Mouse (Mus musculus): ENCODE data around the gene Gm47791. TPM values are rescaled to one million over a fixed set of nuclear protein-coding genes. Genes with fewer than 3 reads are reported as not detected.

The Gm47791 gene
- polyA plus RNA-seq, 1 experiment: not detected

GRCm38 (mm10) chr1:82747714-82748452 lies 23.2 kb downstream of the Gm47791 start:
- H3K27me3 ChIP-seq (ENCODE audit: control insufficient read depth, insufficient read depth, low read length): no peaks in the 10 kb centered on the region
- H3K4me3 ChIP-seq (ENCODE audit: low read depth, low read length): no peak overlapping the region
- no peak for TF ChIP-seq CTCF (IDR thresholded peaks at IDR 0.05; ENCODE audit: extremely low read depth, insufficient read length, insufficient replicate concordance, low read depth, low read length)
- no peak for TF ChIP-seq POLR2A (IDR thresholded peaks at IDR 0.05; ENCODE audit: low read depth, low read length)
- H3K4me1 ChIP-seq (ENCODE audit: control insufficient read depth, insufficient read depth, insufficient read length, low read length): no peaks in the 10 kb centered on the region
- WGBS: 89% methylated on average over 2 of the region's 2 CpGs
- peaks cover 34% of the 10 kb centered on the region for H3K36me3 ChIP-seq (ENCODE audit: control insufficient read depth, insufficient read depth, low read length)
- H3K27ac ChIP-seq (ENCODE audit: insufficient read depth, low read depth, low read length): no peak overlapping the region

GRCm38 (mm10) chr1:82746408-82746807 lies 24.6 kb downstream of the Gm47791 start:
- 91% methylated on average over 4 of the region's 4 CpGs for WGBS
- Histone ChIP-seq H3K27me3 (ENCODE audit: control insufficient read depth, insufficient read depth, low read length) (no peaks in the 10 kb centered on the region), H3K27ac (ENCODE audit: insufficient read depth, low read depth, low read length) (no peak overlapping the region), H3K4me1 (ENCODE audit: control insufficient read depth, insufficient read depth, insufficient read length, low read length) (no peaks in the 10 kb centered on the region), H3K36me3 (ENCODE audit: control insufficient read depth, insufficient read depth, low read length) (peaks cover 35% of the 10 kb centered on the region), H3K4me3 (ENCODE audit: low read depth, low read length) (no peak overlapping the region)
- TF ChIP-seq POLR2A (IDR thresholded peaks at IDR 0.05; ENCODE audit: low read depth, low read length): no peak
- TF ChIP-seq CTCF (IDR thresholded peaks at IDR 0.05; ENCODE audit: extremely low read depth, insufficient read length, insufficient replicate concordance, low read depth, low read length): no peak

GRCm38 (mm10) chr1:82743962-82744361 lies 27.1 kb downstream of the Gm47791 start:
- no peaks in the 10 kb centered on the region for H3K4me1 ChIP-seq (ENCODE audit: control insufficient read depth, insufficient read depth, insufficient read length, low read length)
- no peaks in the 10 kb centered on the region for H3K27me3 ChIP-seq (ENCODE audit: control insufficient read depth, insufficient read depth, low read length)
- peaks cover 37% of the 10 kb centered on the region for H3K36me3 ChIP-seq (ENCODE audit: control insufficient read depth, insufficient read depth, low read length)
- TF ChIP-seq CTCF (IDR thresholded peaks at IDR 0.05; ENCODE audit: extremely low read depth, insufficient read length, insufficient replicate concordance, low read depth, low read length) (no peak), POLR2A (IDR thresholded peaks at IDR 0.05; ENCODE audit: low read depth, low read length) (no peak)
- H3K4me3 ChIP-seq (ENCODE audit: low read depth, low read length): no peak overlapping the region
- 93% methylated on average over 3 of the region's 3 CpGs for WGBS
- no peak overlapping the region for H3K27ac ChIP-seq (ENCODE audit: insufficient read depth, low read depth, low read length)

- Histone ChIP-seq H3K27ac (ENCODE audit: insufficient read depth, low read depth, low read length) (no peak overlapping the region), H3K27me3 (ENCODE audit: control insufficient read depth, insufficient read depth, low read length) (no peaks in the 10 kb centered on the region), H3K4me1 (ENCODE audit: control insufficient read depth, insufficient read depth, insufficient read length, low read length) (no peaks in the 10 kb centered on the region), H3K4me3 (ENCODE audit: low read depth, low read length) (no peak overlapping the region), H3K36me3 (ENCODE audit: control insufficient read depth, insufficient read depth, low read length) (peaks cover 36% of the 10 kb centered on the region)
- WGBS: 84% methylated on average over 7 of the region's 7 CpGs
- TF ChIP-seq CTCF (IDR thresholded peaks at IDR 0.05; ENCODE audit: extremely low read depth, insufficient read length, insufficient replicate concordance, low read depth, low read length): no peak
Observed at GRCm38 (mm10) chr1:82741539-82741938, 29.5 kb downstream of the Gm47791 start.

- no peak overlapping the region for H3K27ac ChIP-seq (ENCODE audit: insufficient read depth, low read depth, low read length)
- H3K4me1 ChIP-seq (ENCODE audit: control insufficient read depth, insufficient read depth, insufficient read length, low read length): no peaks in the 10 kb centered on the region
- no peak overlapping the region for H3K4me3 ChIP-seq (ENCODE audit: low read depth, low read length)
- H3K27me3 ChIP-seq (ENCODE audit: control insufficient read depth, insufficient read depth, low read length): no peaks in the 10 kb centered on the region
- peaks cover 47% of the 10 kb centered on the region for H3K36me3 ChIP-seq (ENCODE audit: control insufficient read depth, insufficient read depth, low read length)
- TF ChIP-seq CTCF (IDR thresholded peaks at IDR 0.05; ENCODE audit: extremely low read depth, insufficient read length, insufficient replicate concordance, low read depth, low read length): no peak
- no peak for TF ChIP-seq POLR2A (IDR thresholded peaks at IDR 0.05; ENCODE audit: low read depth, low read length)
- WGBS: 47% methylated on average over 1 of the region's 1 CpGs
Observed at GRCm38 (mm10) chr1:82738066-82738465, 33.0 kb downstream of the Gm47791 start.

GRCm38 (mm10) chr1:82733357-82733756 lies 37.7 kb downstream of the Gm47791 start:
- WGBS: 95% methylated on average over 1 of the region's 1 CpGs
- no peak overlapping the region for H3K27ac ChIP-seq (ENCODE audit: insufficient read depth, low read depth, low read length)
- TF ChIP-seq CTCF (IDR thresholded peaks at IDR 0.05; ENCODE audit: extremely low read depth, insufficient read length, insufficient replicate concordance, low read depth, low read length): no peak
- no peak for TF ChIP-seq POLR2A (IDR thresholded peaks at IDR 0.05; ENCODE audit: low read depth, low read length)
- no peaks in the 10 kb centered on the region for H3K4me1 ChIP-seq (ENCODE audit: control insufficient read depth, insufficient read depth, insufficient read length, low read length)
- no peak overlapping the region for H3K4me3 ChIP-seq (ENCODE audit: low read depth, low read length)
- peaks cover 58% of the 10 kb centered on the region for H3K36me3 ChIP-seq (ENCODE audit: control insufficient read depth, insufficient read depth, low read length)
- no peaks in the 10 kb centered on the region for H3K27me3 ChIP-seq (ENCODE audit: control insufficient read depth, insufficient read depth, low read length)

GRCm38 (mm10) chr1:82726482-82726881 lies 44.6 kb downstream of the Gm47791 start:
- WGBS: 83% methylated on average over 5 of the region's 5 CpGs
- no peaks in the 10 kb centered on the region for H3K27me3 ChIP-seq (ENCODE audit: control insufficient read depth, insufficient read depth, low read length)
- no peak overlapping the region for H3K27ac ChIP-seq (ENCODE audit: insufficient read depth, low read depth, low read length)
- 0 out of 2 replicates have a peak, but pooled peaks cover 2% of the 10 kb centered on the region for H3K4me1 ChIP-seq (ENCODE audit: control insufficient read depth, insufficient read depth, insufficient read length, low read length)
- H3K36me3 ChIP-seq (ENCODE audit: control insufficient read depth, insufficient read depth, low read length): peaks cover 20% of the 10 kb centered on the region
- no peak overlapping the region for H3K4me3 ChIP-seq (ENCODE audit: low read depth, low read length)
- TF ChIP-seq POLR2A (IDR thresholded peaks at IDR 0.05; ENCODE audit: low read depth, low read length): no peak
